Mouse (Mus musculus) lung, embryonic 15.5 days (tissue): ENCODE measurements at regions not wholly inside any gene's neighbourhood (a gene's known extent, or its start where the extent isn't known, plus 50 kb on each side); places are given as distances from the start of the nearest gene placed in this dataset.

ENCODE experiments used
- ATAC-seq: fragments of 200-750 bp; cut with Nextera tagmentation; 2 replicates; pipeline ENCODE4 v1.8.0; 2017; ENCODE audit warnings: moderate number of reproducible peaks, borderline replicate concordance; ENCODE audit not compliant: low FRiP score, low TSS enrichment; ENCODE audit errors: extremely low read depth
- H3K27ac ChIP-seq: fragments of 300-500 bp; sonication (generic); 2 replicates; pipeline ENCODE4 v1.5.1; 2015; ENCODE audit warnings: moderate library complexity, mild to moderate bottlenecking, inconsistent platforms
- H3K27me3 ChIP-seq: fragments of 300-500 bp; sonication (generic); 2 replicates; pipeline ENCODE4 v1.6.1; 2015; ENCODE audit warnings: inconsistent platforms
- H3K36me3 ChIP-seq: fragments of 300-500 bp; sonication (generic); 2 replicates; pipeline ENCODE4 v1.6.1; 2015; ENCODE audit warnings: inconsistent platforms
- H3K4me1 ChIP-seq: fragments of 300-500 bp; sonication (generic); 2 replicates; pipeline ENCODE4 v1.6.1; 2015; ENCODE audit warnings: inconsistent platforms
- H3K4me2 ChIP-seq: fragments of 300-500 bp; sonication (generic); 2 replicates; pipeline ENCODE4 v1.6.1; 2015; ENCODE audit warnings: inconsistent platforms, mild to moderate bottlenecking, moderate library complexity
- H3K4me3 ChIP-seq: fragments of 300-500 bp; sonication (generic); 2 replicates; pipeline ENCODE4 v1.5.1; 2015; ENCODE audit warnings: mild to moderate bottlenecking, inconsistent platforms
- H3K9ac ChIP-seq: fragments of 300-500 bp; sonication (generic); 2 replicates; pipeline ENCODE4 v1.6.1; 2015; ENCODE audit warnings: inconsistent platforms
- H3K9me3 ChIP-seq: fragments of 300-500 bp; sonication (generic); 2 replicates; pipeline ENCODE4 v1.6.1; 2016; ENCODE audit warnings: inconsistent platforms
- WGBS: fragments of 180-500 bp; shearing (Covaris S2); methylation state at CpG from one replicate; pipeline ENCODE4 v1.1.7; 2015; 5-methylcytosine and 5-hydroxymethylcytosine counted together

GRCm38 (mm10) chr9:87557841-87558240, 173.2 kb downstream of the Tbx18 start:
- H3K4me1 ChIP-seq = no peaks in the 10 kb centered on the region
- no peaks in the 10 kb centered on the region for H3K27me3 ChIP-seq
- no peak overlapping the region for H3K9ac ChIP-seq
- no peak for ATAC-seq
- peak overlapping the region; percentile 22 for H3K4me2 ChIP-seq
- no peaks in the 10 kb centered on the region for H3K9me3 ChIP-seq
- no peak overlapping the region for H3K4me3 ChIP-seq
- 37% methylated on average over 12 of the region's 12 CpGs for WGBS
- no peaks in the 10 kb centered on the region for H3K36me3 ChIP-seq
- H3K27ac ChIP-seq = no peak overlapping the region

GRCm38 (mm10) chr9:87556953-87557394, 174.1 kb downstream of the Tbx18 start:
- H3K4me1 ChIP-seq = no peaks in the 10 kb centered on the region
- no peaks in the 10 kb centered on the region for H3K9me3 ChIP-seq
- no peak overlapping the region for H3K4me3 ChIP-seq
- H3K36me3 ChIP-seq = no peaks in the 10 kb centered on the region
- H3K9ac ChIP-seq = no peak overlapping the region
- H3K4me2 ChIP-seq = no peak overlapping the region
- WGBS = 32% methylated on average over 8 of the region's 8 CpGs
- no peak for ATAC-seq
- H3K27ac ChIP-seq = no peak overlapping the region
- H3K27me3 ChIP-seq = no peaks in the 10 kb centered on the region

- H3K4me1 ChIP-seq = no peaks in the 10 kb centered on the region
- H3K4me3 ChIP-seq = no peak overlapping the region
- H3K27ac ChIP-seq = no peak overlapping the region
- no peaks in the 10 kb centered on the region for H3K27me3 ChIP-seq
- no peak overlapping the region for H3K9ac ChIP-seq
- no peak for ATAC-seq
- no peaks in the 10 kb centered on the region for H3K9me3 ChIP-seq
- no peak overlapping the region for H3K4me2 ChIP-seq
- H3K36me3 ChIP-seq = no peaks in the 10 kb centered on the region
- 23% methylated on average over 7 of the region's 7 CpGs for WGBS
Observed at GRCm38 (mm10) chr9:87556552-87556951, 174.5 kb downstream of the Tbx18 start.

GRCm38 (mm10) chr9:87533182-87533581, 197.9 kb downstream of the Tbx18 start:
- H3K4me1 ChIP-seq = no peaks in the 10 kb centered on the region
- no peak for ATAC-seq
- H3K9ac ChIP-seq = no peak overlapping the region
- H3K36me3 ChIP-seq = no peaks in the 10 kb centered on the region
- no peaks in the 10 kb centered on the region for H3K27me3 ChIP-seq
- H3K27ac ChIP-seq = no peak overlapping the region
- 67% methylated on average over 8 of the region's 8 CpGs for WGBS
- no peak overlapping the region for H3K4me3 ChIP-seq
- H3K9me3 ChIP-seq = no peaks in the 10 kb centered on the region
- no peak overlapping the region for H3K4me2 ChIP-seq

- Histone ChIP-seq H3K36me3 (no peaks in the 10 kb centered on the region), H3K4me1 (no peaks in the 10 kb centered on the region)
- WGBS = 47% methylated on average over 2 of the region's 2 CpGs
Observed at GRCm38 (mm10) chr9:87529908-87530307, 201.2 kb downstream of the Tbx18 start.

GRCm38 (mm10) chr9:87524890-87525684, 206.0 kb downstream of the Tbx18 start:
- Histone ChIP-seq H3K27ac (no peak overlapping the region), H3K36me3 (no peaks in the 10 kb centered on the region), H3K4me2 (no peak overlapping the region), H3K27me3 (no peaks in the 10 kb centered on the region), H3K4me1 (no peaks in the 10 kb centered on the region), H3K9me3 (no peaks in the 10 kb centered on the region), H3K4me3 (no peak overlapping the region), H3K9ac (no peak overlapping the region)
- no peak for ATAC-seq
- 46% methylated on average over 5 of the region's 5 CpGs for WGBS

More at GRCm38 (mm10) chr9:87529908-87530307, 201.2 kb downstream of the Tbx18 start:
- Histone ChIP-seq H3K9ac (no peak overlapping the region), H3K27me3 (no peaks in the 10 kb centered on the region), H3K9me3 (no peaks in the 10 kb centered on the region), H3K27ac (no peak overlapping the region), H3K4me2 (no peak overlapping the region), H3K4me3 (no peak overlapping the region)
- no peak for ATAC-seq

- Histone ChIP-seq H3K4me3 (no peak overlapping the region), H3K27me3 (no peaks in the 10 kb centered on the region; the same call in 1 of the 2 replicates), H3K9me3 (no peaks in the 10 kb centered on the region), H3K9ac (no peak overlapping the region), H3K27ac (no peak overlapping the region), H3K4me2 (no peak overlapping the region), H3K36me3 (no peaks in the 10 kb centered on the region), H3K4me1 (no peaks in the 10 kb centered on the region)
- 63% methylated on average over 4 of the region's 4 CpGs for WGBS
- ATAC-seq = no peak
Observed at GRCm38 (mm10) chr9:87510683-87511082, 220.4 kb downstream of the Tbx18 start.

GRCm38 (mm10) chr9:87504673-87505385, 226.2 kb downstream of the Tbx18 start:
- Histone ChIP-seq H3K27ac (no peak overlapping the region), H3K4me3 (no peak overlapping the region), H3K9ac (no peak overlapping the region), H3K4me1 (0 out of 2 replicates have a peak, but pooled peaks cover 2% of the 10 kb centered on the region), H3K9me3 (no peaks in the 10 kb centered on the region), H3K27me3 (no peaks in the 10 kb centered on the region), H3K4me2 (no peak overlapping the region), H3K36me3 (no peaks in the 10 kb centered on the region)
- 39% methylated on average over 10 of the region's 10 CpGs for WGBS
- ATAC-seq = peak; percentile 74; the same call in 1 of the 2 replicates

GRCm38 (mm10) chr9:87464141-87464540, 208.8 kb upstream of the Cep162 start:
- no peaks in the 10 kb centered on the region for H3K4me1 ChIP-seq
- no peak for ATAC-seq
- no peaks in the 10 kb centered on the region for H3K27me3 ChIP-seq
- H3K27ac ChIP-seq = no peak overlapping the region
- H3K4me3 ChIP-seq = no peak overlapping the region
- WGBS = 75% methylated on average over 3 of the region's 3 CpGs
- H3K36me3 ChIP-seq = no peaks in the 10 kb centered on the region
- H3K4me2 ChIP-seq = no peak overlapping the region
- H3K9ac ChIP-seq = no peak overlapping the region
- H3K9me3 ChIP-seq = no peaks in the 10 kb centered on the region

- no peak overlapping the region for H3K4me2 ChIP-seq
- no peaks in the 10 kb centered on the region for H3K9me3 ChIP-seq
- WGBS = 68% methylated on average over 2 of the region's 2 CpGs
- H3K9ac ChIP-seq = no peak overlapping the region
- H3K27ac ChIP-seq = no peak overlapping the region
- no peak overlapping the region for H3K4me3 ChIP-seq
- ATAC-seq = no peak
- no peaks in the 10 kb centered on the region for H3K4me1 ChIP-seq
- H3K27me3 ChIP-seq = no peaks in the 10 kb centered on the region
- H3K36me3 ChIP-seq = no peaks in the 10 kb centered on the region
Observed at GRCm38 (mm10) chr9:87453261-87453660, 197.9 kb upstream of the Cep162 start.

- WGBS = 78% methylated on average over 2 of the region's 2 CpGs
- Histone ChIP-seq H3K27ac (no peak overlapping the region), H3K9me3 (no peaks in the 10 kb centered on the region), H3K4me1 (no peaks in the 10 kb centered on the region), H3K9ac (no peak overlapping the region), H3K4me2 (no peak overlapping the region), H3K27me3 (no peaks in the 10 kb centered on the region), H3K4me3 (no peak overlapping the region), H3K36me3 (no peaks in the 10 kb centered on the region)
- ATAC-seq = no peak
Observed at GRCm38 (mm10) chr9:87452571-87452970, 197.2 kb upstream of the Cep162 start.
